Mouse (Mus musculus) left cerebral cortex, postnatal 14 days (tissue): ENCODE measurements at regions not wholly inside any gene's neighbourhood (a gene's known extent, or its start where the extent isn't known, plus 50 kb on each side); places are given as distances from the start of the nearest gene placed in this dataset.
"Not testable (repeated sequence)": the region's sequence is repeated elsewhere in the genome, so short reads cannot be mapped to it uniquely, and the experiment has no call there.

ENCODE experiments used
- DNase-seq, 2 experiments: peaks; one replicate each; pipeline ENCODE4 v3.0.0; 2021 to 2022; ENCODE audit warnings: low spot score in 2 of 2, mixed read lengths in 1 of 2
- intact Hi-C: fragments of 180-260 bp; cut with DNase I; formaldehyde crosslinking; loops from one replicate; pipeline ENCODE4 v1.15.1; 2025

DNA sequence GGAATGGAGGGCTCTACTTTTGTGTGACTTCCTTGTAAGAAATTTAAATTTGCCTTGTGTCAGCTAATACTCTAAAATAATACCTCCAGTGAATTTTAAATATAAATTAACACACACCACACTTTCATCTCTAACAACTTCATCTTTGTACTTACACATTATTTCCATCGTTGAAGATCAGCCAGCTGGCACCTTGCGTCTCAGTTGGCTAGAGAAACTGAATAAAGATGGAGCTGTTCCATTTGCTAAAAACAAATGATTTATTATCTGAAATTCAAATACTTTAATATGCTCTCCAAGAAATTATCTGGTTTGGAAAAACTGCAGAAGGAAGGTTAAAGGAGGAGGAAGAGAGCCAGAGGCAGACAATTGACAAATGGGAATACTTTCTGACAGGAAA is 122.0 kb upstream of the Gm11096 start:
- intact Hi-C loops = no loop called here
- DNase-seq = peak in 1 of 2 experiments; percentile 38

DNA sequence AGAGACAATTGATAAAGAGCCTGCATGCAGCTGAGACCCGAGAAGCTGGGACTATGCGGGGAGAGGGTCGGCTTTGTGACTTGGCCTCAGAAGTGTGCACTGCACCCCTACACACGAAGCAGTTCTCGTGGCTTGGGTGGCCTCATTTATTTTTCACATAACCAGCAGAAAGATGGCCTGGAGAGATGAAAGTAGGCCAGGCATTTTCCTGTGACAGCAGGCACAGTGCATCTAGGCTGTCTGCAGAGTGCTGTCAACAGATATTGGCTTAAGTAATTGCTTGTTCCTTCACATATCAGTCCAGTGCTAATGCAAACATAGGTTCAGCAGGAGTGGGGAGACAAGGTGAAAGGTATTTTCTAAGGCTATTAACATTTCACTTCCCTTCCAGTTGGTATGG is 124.9 kb upstream of the Gm11096 start:
- intact Hi-C loops = no loop called here
- DNase-seq = no peak

DNA sequence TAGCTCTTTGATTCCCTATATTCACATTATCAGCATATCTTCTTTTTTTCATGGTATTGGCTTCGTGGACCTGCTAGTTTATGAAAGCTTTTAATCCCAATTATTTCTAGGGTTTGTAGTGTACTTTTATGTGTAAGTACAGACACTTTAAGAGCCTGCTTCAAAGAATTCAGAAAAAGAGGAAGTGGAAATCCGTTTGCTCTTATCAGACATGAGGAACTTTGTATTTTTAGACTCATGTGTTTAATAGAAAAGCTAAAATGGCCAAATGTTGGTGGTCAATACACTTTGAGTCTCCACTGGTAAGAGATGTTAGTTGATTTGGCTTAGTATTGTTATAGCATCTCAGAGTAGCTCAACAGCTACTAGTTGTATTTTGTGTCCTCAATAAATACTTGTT is 135.7 kb upstream of the Gm11096 start:
- no peak for DNase-seq
- intact Hi-C loops = no loop called here

DNA sequence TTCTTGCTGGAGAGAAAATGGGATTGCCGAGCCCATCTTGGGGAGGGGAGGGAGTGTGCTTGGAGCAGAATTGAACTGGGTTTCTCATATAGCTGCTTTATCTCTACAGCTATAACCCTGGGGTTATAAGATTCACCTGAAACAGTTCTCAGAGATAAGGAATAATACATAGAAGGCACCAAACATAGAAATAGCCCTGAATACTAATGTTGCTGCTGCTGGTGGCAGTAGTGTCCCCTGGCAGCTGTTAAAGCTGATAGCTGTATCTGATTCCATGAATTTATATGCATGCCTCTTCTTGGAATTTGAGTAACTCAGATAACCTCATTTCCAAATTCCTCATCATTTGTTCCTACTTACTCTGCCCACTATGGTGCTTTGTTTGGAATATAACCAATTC is 137.0 kb upstream of the Gm11096 start:
- DNase-seq = no peak
- intact Hi-C loops = no loop called here

DNA sequence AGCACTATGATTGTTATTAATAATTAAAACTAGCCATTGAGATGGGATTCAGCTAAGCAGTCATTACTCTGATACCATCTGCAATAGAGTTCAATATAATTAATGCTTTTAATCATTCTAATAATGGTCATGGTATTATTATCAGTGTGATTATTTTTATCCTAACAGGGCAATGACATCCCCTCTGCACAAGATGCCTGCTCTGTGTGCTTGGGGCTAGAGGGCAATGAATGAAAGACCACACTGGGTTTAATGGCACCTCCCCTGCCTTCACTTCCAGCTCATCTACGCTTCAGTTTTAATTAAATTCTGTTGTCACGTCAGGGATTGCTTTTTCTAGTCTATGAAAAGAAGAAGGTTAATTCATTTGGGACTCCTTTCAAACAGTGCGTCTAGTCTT is 139.1 kb upstream of the Gm11096 start:
- intact Hi-C loops = no loop called here
- no peak for DNase-seq

DNA sequence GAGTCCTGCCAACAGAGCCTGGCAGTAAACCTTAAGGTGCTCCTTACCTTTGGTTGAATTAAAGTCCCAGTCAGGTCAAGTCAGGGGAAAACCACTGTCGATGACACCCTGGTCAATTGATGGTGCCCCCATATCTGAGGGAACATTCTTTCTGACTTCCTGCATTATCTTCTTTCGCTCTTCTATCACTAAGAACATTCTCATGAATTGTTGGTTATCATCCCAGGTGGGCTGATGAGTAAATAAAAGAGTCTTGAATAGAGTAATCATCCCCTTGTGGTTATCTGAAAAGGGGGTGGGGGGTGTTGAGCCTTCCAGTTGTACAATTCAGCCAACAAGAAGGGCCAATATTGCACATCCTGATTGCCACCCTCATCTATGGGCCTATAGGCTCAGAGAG is 149.7 kb upstream of the Gm11096 start:
- intact Hi-C loops = no loop called here
- no peak for DNase-seq

DNA sequence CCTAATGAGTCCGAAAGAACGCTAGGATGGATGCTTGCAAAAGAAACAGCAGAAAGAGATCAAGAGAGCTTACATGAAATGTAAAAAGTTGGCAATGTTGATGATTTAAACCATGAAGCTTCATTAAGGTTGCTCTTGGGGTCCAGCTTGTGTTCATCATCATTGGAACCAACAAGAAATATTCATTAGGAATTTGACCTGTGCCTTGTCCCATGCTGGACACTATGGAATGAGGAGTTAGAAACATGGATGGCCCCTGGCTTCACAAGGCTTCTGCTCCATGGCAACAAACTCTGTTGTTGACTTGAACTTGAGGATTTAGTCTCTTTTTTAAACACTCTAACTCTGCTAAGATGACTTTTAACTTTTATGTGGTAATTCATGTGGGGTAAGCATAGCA is 159.0 kb upstream of the Gm11096 start:
- DNase-seq = no peak
- intact Hi-C loops = no loop called here

DNA sequence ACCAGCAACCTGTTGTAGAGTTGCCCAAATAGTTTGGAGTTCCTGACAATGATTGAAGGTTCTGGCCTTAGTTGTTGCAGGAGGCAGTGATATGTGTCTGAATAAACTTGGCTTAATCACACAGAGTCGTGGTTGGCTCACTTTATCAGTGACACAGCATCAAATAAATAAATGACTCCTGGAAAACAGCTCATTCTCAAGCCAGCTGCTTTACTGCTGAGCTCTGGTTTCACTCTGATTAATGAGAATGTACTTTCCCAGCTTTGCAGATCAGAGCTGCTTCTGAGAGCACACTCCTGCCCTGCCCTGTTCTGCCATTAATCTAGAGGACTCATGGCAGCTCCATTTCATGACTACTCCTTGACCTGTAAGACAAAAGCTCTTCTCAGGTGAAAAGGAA is 171.3 kb upstream of the Gm11096 start:
- intact Hi-C loops = no loop called here
- no peak for DNase-seq

DNA sequence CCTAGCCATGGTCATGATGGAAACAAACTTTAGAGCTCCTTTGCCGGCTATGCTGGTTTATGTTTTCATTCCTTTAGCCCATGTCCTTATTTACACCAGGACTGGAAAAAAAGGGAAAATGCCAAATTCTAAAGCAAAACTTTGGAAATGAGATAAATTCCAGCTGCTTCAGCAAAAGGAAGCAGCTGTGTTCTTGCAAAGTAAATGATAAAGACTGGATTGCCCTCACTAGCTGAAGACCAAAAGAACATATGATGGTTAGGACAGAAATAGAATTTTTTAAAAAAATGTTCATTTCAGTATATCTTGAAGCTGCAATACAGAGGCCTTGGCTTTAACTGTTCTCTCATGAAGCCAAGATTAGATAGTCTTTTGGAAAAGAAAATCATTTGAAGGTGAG is 179.6 kb upstream of the Gm11096 start:
- intact Hi-C loops = no loop called here
- no peak for DNase-seq

DNA sequence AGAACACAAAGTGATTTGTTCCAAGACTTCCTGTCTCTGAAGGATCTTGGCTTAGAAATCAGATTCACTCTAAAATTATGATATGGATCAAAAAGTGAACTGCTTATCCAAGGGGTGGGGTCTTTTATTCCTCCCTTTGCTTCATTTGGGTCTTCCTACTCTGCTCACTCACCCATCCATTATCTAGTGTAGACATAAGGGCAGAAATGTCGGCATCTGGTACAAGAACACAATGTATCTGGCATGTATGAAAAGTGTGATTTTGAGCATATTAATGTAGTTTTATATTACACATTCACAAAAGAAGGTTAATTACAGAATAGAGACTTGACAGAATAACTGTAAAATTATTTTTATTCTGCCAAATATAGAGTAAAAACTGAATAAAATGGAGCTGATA is 181.5 kb upstream of the Gm11096 start:
- DNase-seq = no peak
- intact Hi-C loops = no loop called here

DNA sequence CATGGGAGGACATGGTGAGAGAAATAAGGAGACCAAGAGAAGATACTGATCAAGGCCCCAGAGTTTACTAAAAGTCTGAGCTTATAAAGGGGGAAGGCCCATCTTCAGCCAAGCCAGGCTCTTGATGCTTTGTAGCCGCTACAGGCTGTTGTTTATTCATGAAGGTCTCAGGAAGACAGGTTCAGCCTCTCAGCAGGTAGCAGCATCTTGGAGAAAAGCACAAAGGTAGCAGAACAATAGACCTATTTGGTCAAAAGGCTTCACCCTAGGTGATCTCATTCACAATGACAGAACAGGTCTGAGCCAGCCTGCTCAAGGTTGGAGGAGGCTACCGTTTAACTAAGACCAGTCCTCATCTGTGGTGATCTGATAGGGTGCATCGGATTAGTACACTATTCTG is 185.5 kb upstream of the Gm11096 start:
- intact Hi-C loops = no loop called here
- no peak for DNase-seq

DNA sequence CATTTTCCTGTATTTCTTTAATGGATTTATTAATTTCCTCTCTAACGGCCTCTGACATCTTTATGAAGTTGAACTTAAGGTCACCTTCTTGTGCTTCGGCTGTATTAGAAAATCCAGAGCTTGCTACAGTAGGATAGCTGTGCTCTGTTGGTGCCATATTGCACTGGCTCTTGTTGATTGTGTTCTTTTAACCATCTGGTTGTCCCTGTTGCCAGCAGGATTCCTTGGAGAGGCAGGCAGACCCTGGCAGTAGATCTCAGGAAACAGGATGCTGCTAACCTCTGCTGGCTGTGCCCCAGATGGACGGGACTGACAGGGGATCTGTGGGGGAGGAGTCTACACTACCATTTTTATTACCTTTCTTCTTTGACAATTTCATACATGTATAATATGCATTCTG is 185.9 kb upstream of the Thumpd2 start:
- intact Hi-C loops = no loop called here
- no peak for DNase-seq

DNA sequence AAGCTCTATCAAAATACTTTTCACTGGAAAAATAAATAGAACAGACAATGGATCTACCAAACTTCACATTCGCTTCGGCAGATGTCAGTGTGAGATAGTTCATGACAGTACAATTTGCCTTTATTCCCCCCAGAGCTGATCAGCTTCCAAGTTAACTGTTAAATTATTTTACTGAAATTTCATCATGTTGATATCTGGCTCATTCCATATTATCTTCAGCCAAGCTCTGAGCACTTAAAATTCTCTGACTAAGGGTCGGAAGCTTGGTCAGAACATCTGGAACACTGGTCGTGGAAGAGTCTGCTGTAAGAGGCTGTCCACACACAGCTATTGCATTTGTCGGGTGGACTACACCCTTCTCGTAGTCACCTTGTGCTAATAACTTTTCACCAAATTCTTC is 181.3 kb upstream of the Thumpd2 start:
- no peak for DNase-seq
- intact Hi-C loops = no loop called here

DNA sequence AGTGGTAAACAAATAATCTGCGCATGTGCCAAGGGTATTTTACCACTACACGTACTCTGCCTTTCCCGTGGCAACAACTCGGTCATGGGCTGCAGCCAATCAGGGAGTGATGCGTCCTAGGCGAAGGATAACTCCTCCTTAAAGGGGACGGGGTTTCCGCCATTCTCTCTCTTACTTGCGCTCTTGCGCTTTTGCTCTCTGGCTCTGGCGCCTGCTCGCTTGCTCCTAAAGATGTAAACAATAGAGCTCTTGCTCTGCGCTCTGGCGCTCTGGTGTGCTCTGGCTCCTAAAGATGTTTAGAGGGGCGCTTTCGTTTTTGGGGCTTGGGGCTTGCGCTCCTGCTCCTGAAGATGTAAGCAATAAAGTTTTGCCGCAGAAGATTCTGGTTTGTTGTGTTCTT is 166.9 kb upstream of the Thumpd2 start:
- DNase-seq, intact Hi-C loops: not testable (repeated sequence)

DNA sequence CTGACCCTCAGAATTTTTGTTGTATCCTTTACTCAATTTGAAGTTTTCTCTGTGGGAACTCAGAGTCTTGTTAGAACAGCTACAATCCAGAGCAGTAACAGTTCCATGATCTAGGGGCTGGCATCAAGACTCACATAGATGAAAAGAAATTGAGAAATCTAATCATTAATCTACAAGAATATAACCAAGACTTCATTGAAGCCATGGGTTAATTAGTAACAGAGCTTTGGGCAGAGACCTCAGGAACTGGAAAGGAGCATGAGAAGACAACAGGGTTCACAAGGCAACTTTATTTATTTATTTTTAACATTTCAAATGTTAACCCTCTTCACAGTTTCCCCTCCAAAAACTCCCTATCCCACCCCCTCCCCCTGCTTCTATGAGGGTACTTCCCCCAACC is 160.4 kb upstream of the Thumpd2 start:
- intact Hi-C loops = no loop called here
- no peak for DNase-seq

DNA sequence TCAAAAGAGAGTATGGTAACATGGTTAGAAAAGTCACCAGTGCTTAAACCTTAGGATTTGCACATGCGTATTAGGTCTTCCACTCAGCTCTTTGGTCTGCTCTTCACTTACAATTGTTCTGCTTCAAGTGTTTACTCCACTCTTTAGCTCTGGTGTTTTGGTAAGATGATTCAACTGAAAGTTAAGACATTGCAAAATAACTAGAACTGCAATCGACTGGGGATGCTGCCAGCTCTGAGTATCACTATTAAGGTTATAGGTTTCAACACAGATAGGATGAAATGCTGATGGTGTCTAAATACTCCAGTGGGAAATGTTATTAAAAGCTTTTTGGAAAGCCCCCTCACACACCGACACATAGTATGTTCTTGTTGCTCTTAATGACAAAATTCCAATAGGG is 156.6 kb upstream of the Thumpd2 start:
- DNase-seq = no peak
- intact Hi-C loops = no loop called here

DNA sequence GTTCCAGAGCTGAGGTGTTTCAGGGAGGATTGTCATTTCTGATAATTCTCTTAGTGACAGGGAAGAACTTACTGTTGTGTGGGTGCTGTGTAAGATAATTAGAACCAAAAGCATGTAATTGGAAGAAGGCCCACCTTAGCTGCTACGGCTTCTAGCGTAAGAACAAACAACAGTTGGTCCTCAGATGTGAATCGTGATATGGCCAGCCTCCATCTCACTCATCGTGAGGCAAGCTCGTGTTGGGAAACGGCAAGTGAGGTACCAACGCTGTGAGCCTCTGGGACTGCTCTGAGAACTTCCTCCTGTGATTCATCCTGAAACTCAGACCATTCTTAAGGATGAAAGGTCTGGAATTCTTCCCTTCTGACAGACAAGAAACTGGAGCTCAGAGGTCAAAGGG is 150.0 kb upstream of the Thumpd2 start:
- peak; percentile 21 to 63 for DNase-seq

DNA sequence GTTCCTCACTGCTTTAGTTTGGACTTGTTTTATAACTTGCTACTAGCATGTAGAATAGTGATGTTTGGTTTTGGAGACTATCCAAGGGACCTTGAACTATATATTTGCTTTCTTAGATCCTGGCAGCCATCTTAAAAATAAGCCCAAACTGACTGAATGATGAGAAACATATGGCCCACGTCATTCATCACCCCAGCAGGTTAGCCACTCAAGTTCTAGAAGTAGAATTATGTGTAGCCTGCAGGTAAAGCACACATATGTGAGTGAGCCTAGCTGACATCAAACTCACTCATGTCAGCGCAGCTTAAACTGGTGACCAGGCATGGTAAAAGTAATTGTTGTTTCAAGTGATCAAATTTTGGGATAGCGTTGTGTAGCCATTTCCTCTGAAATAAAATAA is 147.2 kb upstream of the Thumpd2 start:
- intact Hi-C loops = no loop called here
- DNase-seq = no peak

More for the DNA sequence above, 150.0 kb upstream of the Thumpd2 start:
- intact Hi-C loops = no loop called here

DNA sequence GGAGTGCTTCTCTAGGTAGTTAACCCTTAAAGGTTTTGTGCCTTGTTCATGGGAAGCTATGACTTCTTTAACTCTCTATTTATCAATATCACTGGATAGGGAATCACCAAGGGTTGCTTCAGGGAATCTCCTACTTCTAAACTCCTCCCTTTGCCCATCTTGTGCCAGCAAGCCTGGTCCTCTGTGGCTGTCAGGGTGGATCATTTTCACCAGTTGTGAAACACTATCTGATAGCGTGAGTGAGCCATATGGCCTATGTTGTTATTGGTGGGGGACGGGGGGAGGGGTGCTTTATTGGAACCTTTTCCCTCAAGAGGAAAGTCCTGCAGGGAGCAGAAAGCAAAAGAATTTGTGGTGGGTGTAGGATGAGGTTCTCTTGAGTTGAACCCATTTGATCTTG is 145.5 kb upstream of the Thumpd2 start:
- intact Hi-C loops = no loop called here
- no peak for DNase-seq

DNA sequence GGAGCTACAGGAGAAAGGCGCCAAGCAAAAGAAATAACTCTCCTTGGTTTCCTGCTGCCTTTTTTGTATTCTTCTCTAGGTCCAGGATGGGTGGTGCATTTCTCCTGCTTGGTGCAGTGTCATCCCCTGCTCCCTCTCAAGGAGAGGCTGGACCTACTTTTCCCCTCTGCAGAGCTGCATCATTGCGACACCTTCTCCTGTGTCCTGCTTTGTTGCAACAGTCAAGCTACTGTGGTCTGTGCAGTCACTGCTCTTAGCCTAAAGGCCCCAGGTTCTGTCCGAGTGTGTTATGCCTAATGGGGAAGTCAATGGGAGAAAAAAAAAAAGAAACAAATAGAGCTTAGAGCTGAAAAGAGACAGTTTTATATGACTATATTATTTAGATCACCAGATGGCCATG is 144.4 kb upstream of the Thumpd2 start:
- intact Hi-C loops = no loop called here

DNA sequence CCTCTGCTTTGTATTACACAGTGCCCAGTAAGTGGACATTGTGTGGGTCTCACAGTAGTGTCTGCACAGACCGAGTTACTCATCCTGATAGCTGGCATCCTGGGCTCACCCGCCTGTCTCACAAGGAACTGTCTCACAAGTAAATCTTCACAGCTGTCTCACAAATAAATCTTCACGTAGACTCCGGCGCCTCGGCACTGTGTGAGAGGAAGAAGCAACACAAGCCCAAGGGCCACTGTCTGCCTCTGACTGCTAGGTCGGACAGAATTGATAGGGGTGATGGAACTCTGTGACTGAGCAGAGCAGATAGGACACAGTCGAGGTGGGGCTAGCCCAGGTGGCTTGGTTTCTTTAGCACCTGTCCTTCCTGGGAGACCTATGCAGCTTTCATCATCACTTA is 136.2 kb upstream of the Thumpd2 start:
- intact Hi-C loops = no loop called here
- DNase-seq = no peak

More for the DNA sequence above, 144.4 kb upstream of the Thumpd2 start:
- no peak for DNase-seq

DNA sequence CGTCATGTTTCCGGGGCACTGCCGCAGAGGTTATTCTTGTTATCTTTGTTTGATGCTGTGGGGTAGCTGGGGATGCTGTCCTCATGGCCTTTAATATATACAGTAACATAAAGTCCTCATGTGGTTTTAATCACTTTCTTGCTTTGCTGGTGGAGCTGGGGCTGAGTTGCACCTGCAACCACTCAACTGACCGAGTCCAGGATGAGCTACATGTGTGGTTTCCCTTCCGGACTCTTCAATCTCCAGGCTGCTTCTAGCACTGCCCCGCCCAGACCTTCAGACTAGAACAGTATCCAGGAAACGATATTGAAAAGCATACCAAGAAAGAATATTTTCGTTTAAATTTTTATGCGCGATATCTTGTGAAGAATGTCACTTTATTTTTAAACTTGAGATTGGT is 129.1 kb upstream of the Thumpd2 start:
- no peak for DNase-seq
- intact Hi-C loops = loop anchor here (5.0 to 10.0 kb wide), 3 partner anchors 471 to 1663 kb away; no protein-coding TSS in a partner anchor
